Mouse (Mus musculus) gastrocnemius, postnatal 14 days (tissue): ENCODE results near the gene Gm3880. TPM values are rescaled to one million over a fixed set of nuclear protein-coding genes. Genes with fewer than 3 reads are reported as not detected.
"Not testable (repeated sequence)": the region's sequence is repeated elsewhere in the genome, so short reads cannot be mapped to it uniquely, and the experiment has no call there.

ENCODE experiments used
- DNase-seq: peaks from one replicate; pipeline ENCODE4 v3.0.0; 2021; ENCODE audit warnings: mixed read lengths
- intact Hi-C: fragments of 180-260 bp; cut with DNase I; formaldehyde crosslinking; loops from one replicate; pipeline ENCODE4 v1.15.1; 2025; ENCODE audit warnings: low total_unique reads
- long read RNA-seq, 2 experiments: library from polyadenylated mRNA; stranded (forward); transcript quantifications; one replicate each; pipeline ENCODE4 v2.0.0; 2021
- total RNA-seq, 2 experiments: library from RNA; stranded (reverse); gene quantifications; 2 replicates each; pipeline ENCODE4 v1.2.3; 2021

Gene Gm3880
- total RNA-seq = not detected
- long read RNA-seq, experiment 1 = 0 reads
- long read RNA-seq, experiment 2 = 0 reads

DNA sequence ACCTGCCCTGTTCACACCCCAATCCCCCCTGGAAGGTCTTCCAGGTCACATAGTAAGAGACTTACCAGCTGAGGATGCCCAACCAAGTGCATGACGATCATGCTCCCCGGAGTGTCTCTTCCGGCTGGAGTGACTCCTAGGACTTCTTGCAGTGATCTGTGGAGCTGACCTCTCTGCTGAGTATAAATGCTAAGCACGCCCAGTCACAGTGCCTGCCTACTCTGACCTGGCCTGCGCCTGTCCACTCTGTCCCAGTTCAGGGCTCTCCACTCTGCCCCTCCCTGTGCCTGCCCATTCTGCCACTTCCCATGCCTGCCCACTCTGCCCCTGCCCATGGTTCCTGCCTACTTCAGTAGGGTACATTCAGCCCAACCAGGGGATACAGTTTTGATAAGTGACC, at the start of gene Gm3880:
Gene Gm3880, minus strand, starts transcription at position 101 of the 400 bp plus-strand sequence.
- intact Hi-C loops, DNase-seq: not testable (repeated sequence)

DNA sequence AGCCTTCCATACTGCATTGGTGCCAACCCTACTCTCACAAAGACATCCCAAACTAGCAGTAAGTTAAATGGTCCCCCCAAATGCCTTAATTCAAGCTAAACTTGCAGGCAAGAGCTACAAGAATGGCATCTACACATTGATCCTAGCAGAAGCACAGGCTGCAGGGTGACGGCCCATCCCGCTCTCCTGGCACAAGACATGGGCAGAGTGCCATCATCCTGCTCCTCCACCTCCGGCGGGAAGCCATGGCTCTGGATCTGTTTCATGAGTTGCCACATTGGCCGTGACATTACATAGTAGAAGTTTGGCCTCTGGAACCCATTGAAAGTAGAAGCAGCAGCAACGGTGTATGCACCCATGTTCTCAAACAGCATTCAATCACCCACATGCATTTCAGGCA, 37.5 kb upstream of the Gm3880 start:
- DNase-seq, intact Hi-C loops: not testable (repeated sequence)

DNA sequence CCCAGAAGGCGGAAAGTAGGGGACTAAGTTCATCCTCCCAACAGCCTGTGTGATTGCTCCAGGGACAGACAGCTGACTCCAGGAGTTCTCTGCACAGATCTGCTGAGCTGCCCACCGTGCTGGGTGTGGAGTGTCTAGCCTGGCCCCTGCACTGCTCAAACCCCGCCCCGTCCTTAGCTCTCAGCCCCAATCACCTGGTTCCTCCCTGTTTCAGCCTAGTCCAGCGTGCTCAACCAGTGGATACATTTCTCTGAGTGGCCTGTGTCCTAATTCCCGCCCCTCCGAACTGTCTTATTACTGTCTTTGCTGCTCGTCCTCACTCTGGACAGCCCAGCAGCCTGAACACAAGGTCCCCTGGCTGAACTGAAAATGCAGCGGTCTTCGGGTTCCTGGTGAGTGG, 20.8 kb upstream of the Gm3880 start, which contains the start of the genes Gm9112 and Dmrtc1b:
Gene Gm9112, minus strand, starts transcription at position 101 of the 400 bp plus-strand sequence.
Gene Dmrtc1b, plus strand, starts transcription at position 331 of the 400 bp plus-strand sequence.
- DNase-seq, intact Hi-C loops: not testable (repeated sequence)

DNA sequence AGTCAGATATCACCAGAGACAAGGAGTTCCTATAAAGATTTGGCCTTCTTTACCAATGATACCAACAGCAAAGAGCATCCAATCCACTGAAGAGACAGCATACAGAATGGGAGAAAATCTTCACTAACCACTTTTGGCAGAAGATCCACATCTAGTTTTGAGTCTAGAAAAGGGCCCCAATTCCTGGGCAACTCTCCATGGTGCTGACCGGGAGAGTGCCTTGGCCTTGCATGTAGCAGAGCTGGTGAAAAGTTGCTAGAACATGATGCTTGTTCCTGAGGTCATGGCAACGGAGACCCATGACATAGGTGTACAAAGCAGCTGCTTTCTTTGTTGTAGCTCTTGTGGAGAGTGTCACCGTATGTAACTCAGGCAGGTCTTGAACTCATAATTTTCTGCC, 13.9 kb upstream of the Gm3880 start:
- intact Hi-C loops = not testable (repeated sequence)

DNA sequence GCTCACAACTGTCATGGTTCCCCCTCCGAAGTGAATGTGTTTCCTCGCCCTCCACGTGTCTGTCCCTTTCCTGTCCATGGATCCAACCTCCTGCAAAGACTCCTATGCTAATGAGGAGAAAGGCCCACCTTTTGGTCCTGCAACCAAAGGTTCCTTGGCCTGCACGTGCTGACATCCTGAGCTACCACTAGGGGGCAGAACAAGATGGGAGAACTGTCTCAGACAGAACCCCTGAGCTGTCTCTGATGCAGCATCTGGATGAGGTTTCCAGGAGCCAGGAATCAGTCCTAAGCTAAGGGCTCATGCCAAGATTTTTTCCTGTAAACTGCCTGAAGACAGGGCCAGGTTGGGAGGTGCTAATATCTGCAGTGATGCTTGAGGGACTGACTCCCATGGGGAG, 2.5 kb upstream of the Gm3880 start:
- intact Hi-C loops = not testable (repeated sequence)
- peak; percentile 10 for DNase-seq

More for the DNA sequence above, 13.9 kb upstream of the Gm3880 start:
- DNase-seq = peak; percentile 9

DNA sequence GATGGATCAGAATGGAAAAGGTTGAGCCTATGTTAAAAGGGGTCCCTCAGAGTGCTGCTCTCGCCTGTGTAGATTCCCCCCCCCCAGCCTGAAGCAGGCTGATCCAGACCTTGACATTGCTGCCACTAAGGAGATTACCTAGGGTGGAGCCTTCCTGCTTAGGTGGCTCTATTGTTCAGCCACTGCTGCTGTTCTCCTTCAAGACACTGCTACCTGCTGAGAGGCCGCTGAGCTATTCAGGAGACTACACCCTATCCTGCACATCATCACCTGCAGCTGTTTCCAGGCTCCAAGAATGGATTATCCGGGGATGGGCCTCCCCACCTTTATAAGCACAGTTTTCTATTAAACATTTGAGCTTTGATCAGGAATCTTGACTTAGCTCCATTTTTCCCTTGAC, 2.1 kb downstream of the Gm3880 start:
- DNase-seq, intact Hi-C loops: not testable (repeated sequence)

DNA sequence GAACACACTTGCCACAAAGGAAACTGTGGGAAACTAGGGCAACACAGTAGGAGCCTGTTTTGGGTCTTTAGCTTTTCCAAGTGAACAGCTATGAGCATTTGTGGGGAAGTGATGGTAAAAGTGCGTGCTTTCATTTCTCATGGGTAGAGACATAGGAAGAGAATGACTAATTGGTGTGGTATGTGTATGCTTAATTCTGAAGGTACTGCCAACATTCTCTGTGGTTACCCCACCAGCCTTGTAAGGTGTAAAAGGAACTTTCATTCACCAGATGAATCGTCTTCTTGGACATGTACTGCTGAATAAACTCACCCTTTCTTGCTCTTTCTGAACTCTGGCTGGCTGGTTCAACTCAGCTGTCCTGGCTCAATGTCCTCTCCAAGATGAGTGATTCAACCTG, 20.1 kb downstream of the Gm3880 start:
- no peak for DNase-seq
- intact Hi-C loops = no loop called here

DNA sequence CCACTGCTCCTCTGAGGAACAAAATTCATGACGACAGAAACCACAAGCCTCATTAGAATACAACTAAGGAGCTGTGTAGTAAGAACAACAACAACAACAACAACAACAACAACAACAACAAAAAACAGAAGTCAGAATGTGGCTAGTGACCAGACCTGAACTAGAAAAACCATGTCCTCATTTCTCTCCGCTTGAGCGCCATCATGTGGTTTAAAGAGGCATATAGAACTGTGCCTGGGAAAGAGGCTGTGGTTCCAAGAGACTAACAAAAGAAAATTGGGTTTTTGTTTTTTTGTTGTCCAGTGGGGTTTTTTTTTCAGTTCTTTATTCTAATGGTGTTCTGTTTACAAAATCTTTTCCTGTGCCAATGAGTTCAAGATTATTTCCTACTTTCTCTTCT, 26.1 kb downstream of the Gm3880 start:
- intact Hi-C loops = no loop called here
- no peak for DNase-seq

DNA sequence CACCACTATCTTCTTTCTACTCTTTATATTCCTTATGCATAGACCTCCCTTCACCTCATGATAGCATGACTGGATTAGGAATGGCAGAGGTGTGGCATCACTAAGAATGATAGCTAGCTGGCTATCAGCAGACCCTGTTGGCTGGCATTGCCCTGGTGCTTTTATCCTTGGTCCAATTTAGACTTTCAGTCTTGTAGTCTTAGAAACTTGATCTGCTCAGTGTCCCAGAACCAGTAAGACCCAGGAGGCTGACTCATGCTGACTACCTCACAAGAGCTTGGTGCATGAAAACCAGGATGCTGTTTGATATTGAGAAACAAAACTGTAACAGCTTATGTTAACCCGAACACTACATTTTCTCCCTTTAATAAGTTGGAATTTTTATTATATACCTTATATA, 41.1 kb downstream of the Gm3880 start:
- intact Hi-C loops = no loop called here
- DNase-seq = no peak

DNA sequence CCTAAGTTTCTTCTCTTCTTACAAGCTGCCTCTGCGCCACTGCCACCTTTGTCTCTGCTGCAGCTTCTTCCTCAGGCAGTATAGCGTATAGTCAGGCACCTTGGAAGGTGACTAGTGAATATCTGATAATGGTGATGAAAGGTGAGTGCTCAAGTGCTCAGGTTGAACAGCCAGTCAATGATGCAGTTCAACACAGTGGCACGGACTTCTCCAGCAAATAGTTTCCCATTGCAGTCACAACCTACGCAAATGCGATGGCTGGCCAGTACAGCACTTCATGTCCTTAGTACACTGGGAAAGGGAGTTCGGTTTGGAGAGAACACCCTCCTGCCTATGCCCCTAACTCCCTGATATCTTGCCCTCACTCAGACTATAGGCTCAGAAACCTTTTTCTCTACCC, 41.6 kb downstream of the Gm3880 start:
- intact Hi-C loops = no loop called here
- no peak for DNase-seq

DNA sequence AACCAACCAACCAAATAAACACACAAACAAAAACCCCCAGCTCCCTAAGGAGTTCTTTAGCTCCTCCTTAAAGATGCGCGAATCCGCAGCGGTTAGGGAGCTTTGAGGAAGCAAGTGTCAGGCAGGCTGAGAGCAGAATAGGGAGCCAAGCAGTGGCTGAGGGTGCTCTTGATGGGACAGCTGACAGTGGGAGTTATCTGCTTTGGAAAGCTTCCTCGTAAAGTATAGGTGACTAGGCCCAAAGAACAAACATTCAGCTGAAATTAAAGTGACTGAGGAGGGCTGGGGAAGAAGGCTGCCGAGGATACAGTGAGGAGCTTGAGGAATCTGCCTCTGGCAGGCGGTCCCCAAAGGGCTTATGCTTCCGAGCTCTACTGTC, 42.2 kb downstream of the Gm3880 start:
- intact Hi-C loops = no loop called here
- no peak for DNase-seq

DNA sequence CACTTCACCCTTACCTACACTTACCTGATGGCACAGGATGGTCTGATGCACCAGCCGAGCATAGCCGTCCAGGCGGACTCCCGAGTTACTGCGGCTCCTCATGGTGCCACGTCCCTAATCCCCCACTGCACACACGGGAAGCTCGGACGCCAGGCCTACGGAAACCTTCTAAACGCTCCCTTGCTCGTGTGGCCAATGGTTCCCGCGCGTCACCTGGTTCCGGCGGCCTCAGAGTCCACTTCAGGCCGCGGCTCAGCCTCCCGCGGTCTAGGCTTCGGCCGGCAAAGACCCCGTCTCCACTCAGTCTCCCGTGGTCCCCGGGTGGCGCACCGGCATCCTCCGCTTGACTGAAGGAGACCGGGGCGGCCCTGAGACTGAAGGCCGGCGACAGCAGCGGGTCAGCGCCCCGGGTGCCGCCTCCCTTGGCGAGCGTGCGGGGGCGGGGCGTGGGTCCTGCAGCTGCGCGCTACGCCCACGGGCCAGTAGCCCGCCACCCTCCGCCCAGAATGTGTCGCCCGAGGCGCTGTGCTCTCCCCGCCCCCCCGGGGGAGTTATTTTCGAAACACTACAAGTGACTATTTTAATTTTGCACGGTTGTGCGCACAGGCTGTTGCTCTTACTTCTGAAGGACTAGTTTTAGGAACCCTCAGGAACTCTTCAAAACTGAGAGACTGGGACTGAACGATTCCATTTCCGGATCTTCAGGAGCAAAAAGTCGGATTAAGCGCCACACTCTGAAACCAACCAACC, 42.8 kb downstream of the Gm3880 start, which contains the start of gene Phka1:
Gene Phka1, minus strand, starts transcription at position 424 of the 750 bp plus-strand sequence.
- DNase-seq = peak; percentile 91
- intact Hi-C loops = no loop called here

Other genes with a start within 250 kb of the Gm3880 start
- 1 to 10 TPM; 2.9 to 3.9 TPM for gene Hdac8, start 181.6 kb downstream of the Gm3880 start, total RNA-seq
- gene Phka1, start 42.7 kb downstream of the Gm3880 start, total RNA-seq = 100 to 1,000 TPM; 172 to 226 TPM
- not detected for gene Gm9112, start 20.7 kb upstream of the Gm3880 start, total RNA-seq
- not detected for gene Dmrtc1b, start 20.9 kb upstream of the Gm3880 start, total RNA-seq
- not detected for gene Dmrtc1c1, start 116.0 kb upstream of the Gm3880 start, total RNA-seq
- gene Dmrtc1c2, start 167.6 kb upstream of the Gm3880 start, total RNA-seq = not detected
- gene 1700031F05Rik, start 181.0 kb upstream of the Gm3880 start, total RNA-seq = not detected
- not detected for gene Dmrtc1a, start 221.7 kb upstream of the Gm3880 start, total RNA-seq
- gene 1700011M02Rik, start 221.9 kb upstream of the Gm3880 start, total RNA-seq = not detected
- not detected for gene 1700018G05Rik, start 241.4 kb upstream of the Gm3880 start, total RNA-seq